29 mouse cellular contexts compared by ENCODE assay signal in the genomic region with DNA sequence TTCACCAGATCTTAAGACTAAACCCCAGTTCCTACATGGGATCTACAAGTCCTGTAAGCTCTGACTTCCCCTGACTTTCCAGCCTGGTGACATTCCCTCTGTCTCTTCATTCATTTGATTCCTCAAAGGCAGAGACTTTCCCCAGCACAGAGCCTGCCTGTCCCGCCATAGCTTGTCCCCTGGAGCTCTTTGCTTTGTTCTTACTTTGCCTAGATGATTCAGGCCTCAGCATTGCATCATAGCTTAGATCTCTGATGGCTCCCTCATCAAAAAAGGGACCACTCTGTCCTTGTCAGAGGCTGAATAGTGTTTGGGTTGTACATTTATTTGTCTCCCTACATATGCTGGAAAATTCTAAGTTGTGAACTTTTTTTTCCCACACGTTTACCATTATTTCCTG. TPM values are rescaled to one million over a fixed set of nuclear protein-coding genes. Genes with fewer than 3 reads are reported as not detected.
A peak's percentile ranks its signal among the peaks of the same experiment; 100 is the strongest.
DNase-seq lines count a peak whose midpoint lies in the region; ATAC-seq and TF ChIP-seq lines count a peak whose summit lies in the region.
"Had no signal": no experiment of that assay in that cellular context is flagged by ENCODE, and none has a peak within 500 bp of the region (broad histone marks: within the 10 kb centered on the region; RNA-seq: fewer than 3 reads in every experiment).

No protein-coding gene starts in this region.

- H3K27ac ChIP-seq in embryonic facial prominence, embryonic 14.5 days (replicated peaks; ENCODE audit: low read depth, low read length) = no peak overlapping the region
- H3K27ac ChIP-seq in embryonic facial prominence, embryonic 10.5 days (replicated peaks) = no peak overlapping the region
- H3K27ac ChIP-seq in liver, postnatal 0 days (ENCODE audit: low read depth) = peak overlapping the region; percentile 82; the same call in 1 of the 2 replicates
- no peak overlapping the region for H3K27ac ChIP-seq in liver, embryonic 11.5 days (ENCODE audit: low read depth, low read length)
- H3K27ac ChIP-seq: embryonic facial prominence, embryonic 15.5 days; gastrocnemius, adult 2 months; heart, embryonic 15.5 days; hindbrain, embryonic 14.5 days; hindbrain, postnatal 0 days had no signal

- no peak overlapping the region for H3K4me3 ChIP-seq in embryonic facial prominence, embryonic 14.5 days (ENCODE audit: low read depth, low read length)
- H3K4me3 ChIP-seq in embryonic facial prominence, embryonic 10.5 days = no peak overlapping the region
- no peak overlapping the region for H3K4me3 ChIP-seq in liver, postnatal 0 days (ENCODE audit: low read depth, low read length)
- no peak overlapping the region for H3K4me3 ChIP-seq in liver, embryonic 11.5 days (ENCODE audit: low read depth, low read length)
- H3K4me3 ChIP-seq in myocyte = no peak overlapping the region
- H3K4me3 ChIP-seq: embryonic facial prominence, embryonic 15.5 days; gastrocnemius, adult 2 months; heart, embryonic 12.5 days; heart, embryonic 15.5 days had no signal

- TF ChIP-seq CTCF in liver, postnatal 0 days (IDR thresholded peaks at IDR 0.05; ENCODE audit: low read depth) = no peak

- no peaks in the 10 kb centered on the region for H3K36me3 ChIP-seq in embryonic facial prominence, embryonic 14.5 days (ENCODE audit: control insufficient read depth, insufficient read depth, low read length)
- H3K36me3 ChIP-seq in embryonic facial prominence, embryonic 10.5 days (replicated peaks) = no peaks in the 10 kb centered on the region
- no peaks in the 10 kb centered on the region for H3K36me3 ChIP-seq in liver, postnatal 0 days (replicated peaks; ENCODE audit: insufficient read depth, low read length)
- no peaks in the 10 kb centered on the region for H3K36me3 ChIP-seq in liver, embryonic 11.5 days (ENCODE audit: control insufficient read depth, insufficient read depth, low read length)
- H3K36me3 ChIP-seq in myocyte (ENCODE audit: control insufficient read depth, insufficient read depth) = no peaks in the 10 kb centered on the region
- H3K36me3 ChIP-seq: embryonic facial prominence, embryonic 15.5 days; heart, embryonic 12.5 days; heart, embryonic 15.5 days had no signal

- TF ChIP-seq POLR2A in myocyte (IDR thresholded peaks at IDR 0.05; ENCODE audit: insufficient read length, low read depth) = no peak

- 50% methylated on average over 2 of the region's 2 CpGs for WGBS in embryonic facial prominence, embryonic 14.5 days
- 48% methylated on average over 2 of the region's 2 CpGs for WGBS in embryonic facial prominence, embryonic 10.5 days
- 48% methylated on average over 2 of the region's 2 CpGs for WGBS in liver, postnatal 0 days (ENCODE audit: insufficient replicate concordance)
- 69% methylated on average over 2 of the region's 2 CpGs for WGBS in liver, embryonic 11.5 days

- no peaks in the 10 kb centered on the region for H3K9me3 ChIP-seq in embryonic facial prominence, embryonic 14.5 days (ENCODE audit: control insufficient read depth, low read length)
- no peaks in the 10 kb centered on the region; the same call in 1 of the 2 replicates for H3K9me3 ChIP-seq in embryonic facial prominence, embryonic 10.5 days
- H3K9me3 ChIP-seq in liver, postnatal 0 days (ENCODE audit: low read length) = no peaks in the 10 kb centered on the region
- peaks cover 3% of the 10 kb centered on the region; the same call in 1 of the 2 replicates for H3K9me3 ChIP-seq in liver, embryonic 11.5 days (ENCODE audit: control insufficient read depth, low read length)
- H3K9me3 ChIP-seq: embryonic facial prominence, embryonic 15.5 days; heart, embryonic 12.5 days; heart, embryonic 15.5 days had no signal

- no peak overlapping the region for H3K4me2 ChIP-seq in embryonic facial prominence, embryonic 14.5 days (ENCODE audit: low read depth, low read length)
- H3K4me2 ChIP-seq in liver, postnatal 0 days (ENCODE audit: low read depth, low read length) = no peak overlapping the region
- no peak overlapping the region for H3K4me2 ChIP-seq in liver, embryonic 11.5 days
- H3K4me2 ChIP-seq in myocyte (ENCODE audit: low read depth) = no peak overlapping the region
- H3K4me2 ChIP-seq: embryonic facial prominence, embryonic 15.5 days; heart, embryonic 12.5 days; heart, embryonic 15.5 days; hindbrain, embryonic 14.5 days had no signal

- no peaks in the 10 kb centered on the region for H3K79me2 ChIP-seq in myocyte (ENCODE audit: control insufficient read depth, insufficient read depth)

- no peak overlapping the region for H3K9ac ChIP-seq in embryonic facial prominence, embryonic 14.5 days (ENCODE audit: low read depth, low read length)
- no peak overlapping the region for H3K9ac ChIP-seq in liver, postnatal 0 days (replicated peaks)
- no peak overlapping the region for H3K9ac ChIP-seq in liver, embryonic 11.5 days (ENCODE audit: low read depth, low read length)
- H3K9ac ChIP-seq: embryonic facial prominence, embryonic 15.5 days; forebrain, postnatal 0 days; heart, embryonic 12.5 days; heart, embryonic 15.5 days; hindbrain, embryonic 14.5 days had no signal

- TF ChIP-seq EP300 in liver, postnatal 0 days (IDR thresholded peaks at IDR 0.05; ENCODE audit: low read depth) = no peak

- ATAC-seq in embryonic facial prominence, embryonic 14.5 days (ENCODE audit: low read depth) = no peak
- 0 out of 2 replicates have a peak, but pooled peaks have one; percentile 13 for ATAC-seq in liver, postnatal 0 days
- no peak for ATAC-seq in liver, embryonic 11.5 days (replicated peaks; ENCODE audit: low FRiP score)
- ATAC-seq: CD4-positive, CD25-positive, alpha-beta regulatory T cell, adult 4 months; forebrain, embryonic 14.5 days; forebrain, postnatal 0 days; hindbrain, postnatal 0 days; inflammation-experienced regulatory T-cells, adult 6 months; intestine, embryonic 16.5 days had no signal

- no peak overlapping the region for H3ac ChIP-seq in myocyte (ENCODE audit: control insufficient read depth, insufficient read length)

- H3K4me1 ChIP-seq in embryonic facial prominence, embryonic 14.5 days (ENCODE audit: control insufficient read depth, insufficient read depth, low read length) = no peaks in the 10 kb centered on the region
- H3K4me1 ChIP-seq in embryonic facial prominence, embryonic 10.5 days = peaks cover 17% of the 10 kb centered on the region
- H3K4me1 ChIP-seq in liver, postnatal 0 days (ENCODE audit: insufficient read depth) = peaks cover 38% of the 10 kb centered on the region
- peaks cover 27% of the 10 kb centered on the region for H3K4me1 ChIP-seq in liver, embryonic 11.5 days (replicated peaks; ENCODE audit: control insufficient read depth, insufficient read depth, low read length)
- H3K4me1 ChIP-seq: embryonic facial prominence, embryonic 15.5 days had no signal

- peak; percentile 55 to 64 for DNase-seq in adrenal gland, adult (ENCODE audit: inconsistent age in 2 of 2, low spot score in 1 of 2)
- no peak for DNase-seq in adrenal gland, postnatal 4 days (ENCODE audit: low spot score in 2 of 2)
- peak; percentile 27 for DNase-seq in embryonic facial prominence, embryonic 14.5 days (ENCODE audit: low spot score)
- no peak for DNase-seq in embryonic facial prominence, embryonic 10.5 days (ENCODE audit: low spot score)
- DNase-seq in liver, postnatal 0 days = no peak
- no peak for DNase-seq in liver, embryonic 11.5 days (ENCODE audit: low spot score)
- DNase-seq in left cerebral cortex, adult 8-10 months (ENCODE audit: low spot score in 2 of 2) = no peak
- DNase-seq: cerebellum, adult 11-12 months; cerebellum, adult 8-10 months; cerebellum, postnatal 10 days; cerebellum, postnatal 36 days; embryo, embryonic 11 days; forebrain, postnatal 0 days; gastrocnemius, adult 2 months; gastrocnemius, postnatal 14 days; heart, adult 18-20 months; heart, postnatal 10 days; heart, postnatal 4 days had no signal

- H3K27me3 ChIP-seq in embryonic facial prominence, embryonic 14.5 days (replicated peaks; ENCODE audit: control insufficient read depth, insufficient read depth, low read length) = no peaks in the 10 kb centered on the region
- H3K27me3 ChIP-seq in embryonic facial prominence, embryonic 10.5 days (replicated peaks; ENCODE audit: low read depth, poor library complexity, severe bottlenecking) = no peaks in the 10 kb centered on the region
- no peaks in the 10 kb centered on the region for H3K27me3 ChIP-seq in liver, postnatal 0 days (ENCODE audit: insufficient read depth, low read length)
- H3K27me3 ChIP-seq in liver, embryonic 11.5 days (replicated peaks; ENCODE audit: control insufficient read depth, insufficient read depth, low read length) = no peaks in the 10 kb centered on the region
- H3K27me3 ChIP-seq in myocyte (ENCODE audit: control insufficient read depth, insufficient read depth, insufficient read length) = no peaks in the 10 kb centered on the region
- H3K27me3 ChIP-seq: embryonic facial prominence, embryonic 15.5 days; heart, embryonic 15.5 days had no signal

TF ChIP-seq in myocyte, 11 proteins besides CTCF, POLR2A, EP300 and RAD21:
- TF ChIP-seq CEBPB (IDR thresholded peaks at IDR 0.05; ENCODE audit: insufficient read depth, poor library complexity, severe bottlenecking) (0 out of 2 replicates have a peak, but pooled peaks have one; percentile 21), E2F4 (IDR thresholded peaks at IDR 0.05; ENCODE audit: insufficient read depth) (no peak)

RNA-seq across cellular contexts. Expression of a gene that starts 57.6 kb away (rescaled TPM):
- total RNA-seq in adrenal gland, postnatal 4 days (2021) = 10 to 100 TPM; 21.3 to 22.3 TPM
- 10.7 and 13.0 TPM in 2 replicates for polyA plus RNA-seq in embryonic facial prominence, embryonic 14.5 days (2014; fragmentation: Nextera tagmentation; extraction: Ambion mirVana)
- polyA plus RNA-seq in embryonic facial prominence, embryonic 10.5 days (2016; fragmentation: Nextera tagmentation; extraction: Ambion mirVana) = 7.5 and 8.5 TPM in 2 replicates
- 15.2 and 18.9 TPM in 2 replicates for polyA plus RNA-seq in liver, postnatal 0 days (2015; fragmentation: Nextera tagmentation; extraction: Ambion mirVana)
- polyA plus RNA-seq in liver, embryonic 11.5 days (2014; fragmentation: Nextera tagmentation; extraction: Ambion mirVana) = 53.3 and 62.0 TPM in 2 replicates
- 4.5 TPM for polyA plus RNA-seq in myocyte (2012; fragmentation: generic; extraction: Trizol)
- 10 to 100 TPM; 41.2 to 47.4 (median 44.8) TPM for total RNA-seq in left cerebral cortex, adult 8-10 months (2022)

RNA-seq across cellular contexts. Expression of a gene that starts 58.0 kb away (rescaled TPM):
- 10 to 100 TPM; 22.7 to 33.1 TPM for total RNA-seq in adrenal gland, postnatal 4 days (2021)
- 6.2 and 6.7 TPM in 2 replicates for polyA plus RNA-seq in embryonic facial prominence, embryonic 14.5 days (2014; fragmentation: Nextera tagmentation; extraction: Ambion mirVana)
- 5.3 and 5.7 TPM in 2 replicates for polyA plus RNA-seq in embryonic facial prominence, embryonic 10.5 days (2016; fragmentation: Nextera tagmentation; extraction: Ambion mirVana)
- 54.5 and 56.4 TPM in 2 replicates for polyA plus RNA-seq in liver, postnatal 0 days (2015; fragmentation: Nextera tagmentation; extraction: Ambion mirVana)
- 46.6 and 47.6 TPM in 2 replicates for polyA plus RNA-seq in liver, embryonic 11.5 days (2014; fragmentation: Nextera tagmentation; extraction: Ambion mirVana)
- 0.44 TPM for polyA plus RNA-seq in myocyte (2012; fragmentation: generic; extraction: Trizol)
- total RNA-seq in left cerebral cortex, adult 8-10 months (2022) = 1 to 10 TPM; 1.8 to 5.5 (median 3.4) TPM
- total RNA-seq: MEL had no signal

Comparison
In these comparisons a context has a peak if more than half of its experiments do, and no peak if none do; other contexts are left out.
1. DNase-seq: peak in adrenal gland, adult (2 of 2) and embryonic facial prominence, embryonic 14.5 days (single experiment); none in adrenal gland, postnatal 4 days (0 of 2), embryonic facial prominence, embryonic 10.5 days (single experiment), liver, postnatal 0 days (single experiment), liver, embryonic 11.5 days (single experiment) and left cerebral cortex, adult 8-10 months (0 of 2).